In the genomic region with DNA sequence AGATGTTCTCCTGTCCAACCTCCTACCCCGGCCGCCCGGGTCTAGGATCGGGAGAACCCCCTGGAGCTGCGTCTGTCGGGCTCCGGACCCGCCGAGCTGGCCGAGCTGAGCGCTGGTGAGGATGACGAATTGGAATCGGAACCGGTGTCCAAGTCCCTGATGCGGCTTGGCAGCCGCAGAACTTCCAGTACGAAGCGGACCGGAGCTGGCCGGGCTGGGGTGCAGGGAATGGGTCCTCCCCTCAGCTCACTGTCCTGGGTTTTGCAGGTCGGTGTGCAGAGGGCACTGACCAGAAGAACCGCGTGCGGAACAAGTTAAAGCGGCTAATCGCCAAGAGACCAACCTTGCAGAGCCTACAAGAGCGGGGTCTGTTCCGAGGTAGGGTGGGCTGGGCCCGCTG, we compare ENCODE assay signal across 9 mouse cellular contexts. TPM values are rescaled to one million over a fixed set of nuclear protein-coding genes. Genes with fewer than 3 reads are reported as not detected.
DNase-seq lines count a peak whose midpoint lies in the region; ATAC-seq and TF ChIP-seq lines count a peak whose summit lies in the region.
"Had no signal": no experiment of that assay in that cellular context is flagged by ENCODE, and none has a peak within 500 bp of the region (broad histone marks: within the 10 kb centered on the region; RNA-seq: fewer than 3 reads in every experiment).

No protein-coding gene starts in this region.

- no peak for ATAC-seq in lung, embryonic 14.5 days (ENCODE audit: insufficient read depth)
- ATAC-seq in embryonic facial prominence, embryonic 14.5 days (ENCODE audit: low read depth) = no peak
- no peak for ATAC-seq in liver, embryonic 14.5 days (ENCODE audit: insufficient read depth)
- ATAC-seq in erythroid progenitor cell, adult 5-6 weeks (replicated peaks; ENCODE audit: low FRiP score, poor library complexity, severe bottlenecking) = no peak

- intact Hi-C loops in left cerebral cortex, postnatal 25 days (cut with DNase I) = no loop called here

- peak overlapping the region; percentile 73 for H3K4me2 ChIP-seq in lung, embryonic 14.5 days
- peak overlapping the region; percentile 61 for H3K4me2 ChIP-seq in embryonic facial prominence, embryonic 14.5 days (ENCODE audit: low read depth, low read length)
- H3K4me2 ChIP-seq in liver, embryonic 14.5 days (ENCODE audit: low read depth) = peak overlapping the region; percentile 89

- H3K4me3 ChIP-seq in lung, embryonic 14.5 days (ENCODE audit: low read depth, low read length) = peak overlapping the region; percentile 44
- no peak overlapping the region for H3K4me3 ChIP-seq in lung, adult 2 months (replicated peaks; ENCODE audit: extremely low read depth, low read depth, low read length)
- peak overlapping the region; percentile 39 for H3K4me3 ChIP-seq in embryonic facial prominence, embryonic 14.5 days (ENCODE audit: low read depth, low read length)
- H3K4me3 ChIP-seq in hindbrain, embryonic 10.5 days = peak overlapping the region; percentile 52
- H3K4me3 ChIP-seq in liver, embryonic 14.5 days (ENCODE audit: insufficient read depth in 1 of 2, low read depth in 2 of 2, low read length in 2 of 2) = peak overlapping the region; percentile 56 to 65

- H3K27me3 ChIP-seq in lung, embryonic 14.5 days (ENCODE audit: insufficient read depth, low read length) = peaks cover 52% of the 10 kb centered on the region
- peaks cover 58% of the 10 kb centered on the region for H3K27me3 ChIP-seq in embryonic facial prominence, embryonic 14.5 days (replicated peaks; ENCODE audit: control insufficient read depth, insufficient read depth, low read length)
- peaks cover 100% of the 10 kb centered on the region for H3K27me3 ChIP-seq in hindbrain, embryonic 10.5 days (ENCODE audit: insufficient read depth, poor library complexity, severe bottlenecking)
- peaks cover 11% of the 10 kb centered on the region; the same call in 1 of the 2 replicates for H3K27me3 ChIP-seq in liver, embryonic 14.5 days (ENCODE audit: control insufficient read depth, insufficient read depth, low read length)

- WGBS in lung, embryonic 14.5 days = 9% methylated on average over 29 of the region's 29 CpGs
- 30% methylated on average over 29 of the region's 29 CpGs for WGBS in lung, adult 2 months
- 10% methylated on average over 29 of the region's 29 CpGs for WGBS in embryonic facial prominence, embryonic 14.5 days
- 5% methylated on average over 29 of the region's 29 CpGs for WGBS in hindbrain, embryonic 10.5 days
- 21% methylated on average over 29 of the region's 29 CpGs for whole genome bisulfite sequencing in liver, embryonic 14.5 days (ENCODE audit: insufficient replicate concordance)

- no peak for TF ChIP-seq CTCF in lung, embryonic 14.5 days (IDR thresholded peaks at IDR 0.05; ENCODE audit: low read depth)
- no peak for TF ChIP-seq CTCF in lung, adult 2 months (IDR thresholded peaks at IDR 0.05; ENCODE audit: insufficient read depth, low read length)
- TF ChIP-seq CTCF in liver, embryonic 14.5 days (IDR thresholded peaks at IDR 0.05; ENCODE audit: low read depth) = no peak

- peaks cover 5% of the 10 kb centered on the region; the same call in 1 of the 2 replicates for H3K4me1 ChIP-seq in lung, embryonic 14.5 days (ENCODE audit: insufficient read depth)
- H3K4me1 ChIP-seq in lung, adult 2 months (ENCODE audit: control insufficient read depth, insufficient read depth, low read length) = peaks cover 6% of the 10 kb centered on the region
- H3K4me1 ChIP-seq in embryonic facial prominence, embryonic 14.5 days (ENCODE audit: control insufficient read depth, insufficient read depth, low read length) = 0 out of 2 replicates have a peak, but pooled peaks cover 9% of the 10 kb centered on the region
- H3K4me1 ChIP-seq in hindbrain, embryonic 10.5 days (replicated peaks) = peaks cover 20% of the 10 kb centered on the region
- H3K4me1 ChIP-seq in liver, embryonic 14.5 days (replicated peaks; ENCODE audit: control insufficient read depth in 2 of 2, insufficient read depth in 2 of 2, low read length in 1 of 2) = peaks cover 11 to 14% of the 10 kb centered on the region in 2 experiments

- no peak for TF ChIP-seq POLR2A in lung, adult 2 months (IDR thresholded peaks at IDR 0.05; ENCODE audit: borderline replicate concordance, extremely low read depth, low read depth, low read length)

- H3K9ac ChIP-seq in lung, embryonic 14.5 days = peak overlapping the region; percentile 36
- H3K9ac ChIP-seq in embryonic facial prominence, embryonic 14.5 days (ENCODE audit: low read depth, low read length) = peak overlapping the region; percentile 43
- peak overlapping the region; percentile 65 for H3K9ac ChIP-seq in liver, embryonic 14.5 days (replicated peaks)

- H3K36me3 ChIP-seq in lung, embryonic 14.5 days (ENCODE audit: insufficient read depth) = peaks cover 22% of the 10 kb centered on the region; the same call in 1 of the 2 replicates
- peaks cover 12% of the 10 kb centered on the region for H3K36me3 ChIP-seq in embryonic facial prominence, embryonic 14.5 days (ENCODE audit: control insufficient read depth, insufficient read depth, low read length)
- H3K36me3 ChIP-seq in hindbrain, embryonic 10.5 days = peaks cover 20% of the 10 kb centered on the region
- H3K36me3 ChIP-seq in liver, embryonic 14.5 days (replicated peaks; ENCODE audit: control insufficient read depth, insufficient read depth, low read depth) = no peaks in the 10 kb centered on the region

- no peak overlapping the region for H3K27ac ChIP-seq in lung, embryonic 14.5 days (ENCODE audit: low read depth)
- no peak overlapping the region for H3K27ac ChIP-seq in embryonic facial prominence, embryonic 14.5 days (replicated peaks; ENCODE audit: low read depth, low read length)
- H3K27ac ChIP-seq in hindbrain, embryonic 10.5 days = peak overlapping the region; percentile 51; the same call in 1 of the 2 replicates
- no peak overlapping the region for H3K27ac ChIP-seq in liver, embryonic 14.5 days

- no peak for DNase-seq in lung, embryonic 14.5 days
- DNase-seq in lung, adult 2 months = no peak
- no peak for DNase-seq in embryonic facial prominence, embryonic 14.5 days (ENCODE audit: low spot score)
- no peak for DNase-seq in hindbrain, embryonic 10.5 days (ENCODE audit: low spot score)
- DNase-seq in liver, embryonic 14.5 days (ENCODE audit: low read depth in 3 of 3, low spot score in 3 of 3) = no peak
- no peak for DNase-seq in left cerebral cortex, postnatal 25 days (ENCODE audit: low spot score in 2 of 2)
- DNase-seq in right cerebral cortex, postnatal 36 days (ENCODE audit: low spot score in 2 of 2) = no peak

- TF ChIP-seq EP300 in liver, embryonic 14.5 days (IDR thresholded peaks at IDR 0.05; ENCODE audit: low read depth) = no peak

- H3K9me3 ChIP-seq in lung, embryonic 14.5 days (ENCODE audit: low read depth, low read length) = 0 out of 2 replicates have a peak, but pooled peaks cover 5% of the 10 kb centered on the region
- no peaks in the 10 kb centered on the region for H3K9me3 ChIP-seq in embryonic facial prominence, embryonic 14.5 days (ENCODE audit: control insufficient read depth, low read length)
- H3K9me3 ChIP-seq in hindbrain, embryonic 10.5 days = no peaks in the 10 kb centered on the region
- H3K9me3 ChIP-seq in liver, embryonic 14.5 days (ENCODE audit: control insufficient read depth, low read length) = no peaks in the 10 kb centered on the region

RNA-seq across cellular contexts. Expression of a gene that starts 5.1 kb away (rescaled TPM):
- 3.2 and 4.2 TPM in 2 replicates for polyA plus RNA-seq in lung, embryonic 14.5 days (2014; fragmentation: Nextera tagmentation; extraction: Ambion mirVana)
- polyA plus RNA-seq in lung, adult 2 months (2012; rRNA removed) = 18.2 and 19.2 TPM in 2 replicates
- 3.7 and 4.4 TPM in 2 replicates for polyA plus RNA-seq in embryonic facial prominence, embryonic 14.5 days (2014; fragmentation: Nextera tagmentation; extraction: Ambion mirVana)
- 1.8 and 2.5 TPM in 2 replicates for polyA plus RNA-seq in hindbrain, embryonic 10.5 days (2016; fragmentation: Nextera tagmentation; extraction: Ambion mirVana)
- polyA plus RNA-seq in liver, embryonic 14.5 days (2012; rRNA removed) = 7.3 and 8.8 TPM in 2 replicates
- 12.4 and 13.4 TPM in 2 replicates for polyA plus RNA-seq in liver, embryonic 14.5 days (2014; fragmentation: Nextera tagmentation; extraction: Ambion mirVana)
- total RNA-seq in left cerebral cortex, postnatal 25 days (2021) = 1 to 10 TPM in 1 of 2 experiments, under 1 TPM in 1; 0.99 to 1.1 TPM
- 18.0 and 18.9 TPM in 2 replicates for total RNA-seq in erythroid progenitor cell, adult 5-6 weeks (2015; ENCODE audit: low replicate concordance)
- 6.4 and 15.4 TPM in 2 replicates for total RNA-seq in erythroid progenitor cell, adult 5-6 weeks (2017; ENCODE audit: low replicate concordance)

RNA-seq across cellular contexts. Expression of a gene that starts 14.9 kb away (rescaled TPM):
- 14.7 and 16.9 TPM in 2 replicates for polyA plus RNA-seq in lung, embryonic 14.5 days (2014; fragmentation: Nextera tagmentation; extraction: Ambion mirVana)
- 11.1 and 11.2 TPM in 2 replicates for polyA plus RNA-seq in lung, adult 2 months (2012; rRNA removed)
- polyA plus RNA-seq in embryonic facial prominence, embryonic 14.5 days (2014; fragmentation: Nextera tagmentation; extraction: Ambion mirVana) = 10.2 and 11.7 TPM in 2 replicates
- 7.1 and 7.3 TPM in 2 replicates for polyA plus RNA-seq in hindbrain, embryonic 10.5 days (2016; fragmentation: Nextera tagmentation; extraction: Ambion mirVana)
- 1.1 and 1.4 TPM in 2 replicates for polyA plus RNA-seq in liver, embryonic 14.5 days (2012; rRNA removed)
- 0.15 and 0.27 TPM in 2 replicates for polyA plus RNA-seq in liver, embryonic 14.5 days (2014; fragmentation: Nextera tagmentation; extraction: Ambion mirVana)
- 1 to 10 TPM; 2.2 to 2.3 TPM for total RNA-seq in left cerebral cortex, postnatal 25 days (2021)
- not detected in 2 replicates for total RNA-seq in erythroid progenitor cell, adult 5-6 weeks (2015; ENCODE audit: low replicate concordance)
- not detected in 2 replicates for total RNA-seq in erythroid progenitor cell, adult 5-6 weeks (2017; ENCODE audit: low replicate concordance)
- total RNA-seq: hematopoietic stem cell, adult 5-6 weeks had no signal

RNA-seq across cellular contexts. Expression of a gene that starts 15.2 kb away (rescaled TPM):
- 128 and 132 TPM in 2 replicates for polyA plus RNA-seq in lung, embryonic 14.5 days (2014; fragmentation: Nextera tagmentation; extraction: Ambion mirVana)
- polyA plus RNA-seq in lung, adult 2 months (2012; rRNA removed) = 35.4 and 36.9 TPM in 2 replicates
- polyA plus RNA-seq in embryonic facial prominence, embryonic 14.5 days (2014; fragmentation: Nextera tagmentation; extraction: Ambion mirVana) = 106 and 108 TPM in 2 replicates
- 171 and 174 TPM in 2 replicates for polyA plus RNA-seq in hindbrain, embryonic 10.5 days (2016; fragmentation: Nextera tagmentation; extraction: Ambion mirVana)
- polyA plus RNA-seq in liver, embryonic 14.5 days (2012; rRNA removed) = 53.6 and 63.4 TPM in 2 replicates
- 101 and 115 TPM in 2 replicates for polyA plus RNA-seq in liver, embryonic 14.5 days (2014; fragmentation: Nextera tagmentation; extraction: Ambion mirVana)
- total RNA-seq in left cerebral cortex, postnatal 25 days (2021) = 10 to 100 TPM; 56.0 to 57.1 TPM
- 68.5 and 80.9 TPM in 2 replicates for total RNA-seq in erythroid progenitor cell, adult 5-6 weeks (2015; ENCODE audit: low replicate concordance)
- total RNA-seq in erythroid progenitor cell, adult 5-6 weeks (2017; ENCODE audit: low replicate concordance) = 86.0 and 98.9 TPM in 2 replicates

RNA-seq across cellular contexts. Expression of a gene that starts 27.4 kb away (rescaled TPM):
- 0.04 TPM in 1 of 2 replicates, not detected in the other for polyA plus RNA-seq in lung, embryonic 14.5 days (2014; fragmentation: Nextera tagmentation; extraction: Ambion mirVana)
- polyA plus RNA-seq in lung, adult 2 months (2012; rRNA removed) = 0.02 TPM in 1 of 2 replicates, not detected in the other
- not detected in 2 replicates for polyA plus RNA-seq in embryonic facial prominence, embryonic 14.5 days (2014; fragmentation: Nextera tagmentation; extraction: Ambion mirVana)
- not detected in 2 replicates for polyA plus RNA-seq in hindbrain, embryonic 10.5 days (2016; fragmentation: Nextera tagmentation; extraction: Ambion mirVana)
- 0.59 and 0.61 TPM in 2 replicates for polyA plus RNA-seq in liver, embryonic 14.5 days (2012; rRNA removed)
- polyA plus RNA-seq in liver, embryonic 14.5 days (2014; fragmentation: Nextera tagmentation; extraction: Ambion mirVana) = 0.28 and 0.38 TPM in 2 replicates
- under 1 TPM; 0.11 to 0.18 TPM for total RNA-seq in left cerebral cortex, postnatal 25 days (2021)
- total RNA-seq in erythroid progenitor cell, adult 5-6 weeks (2015; ENCODE audit: low replicate concordance) = not detected in 2 replicates
- not detected in 2 replicates for total RNA-seq in erythroid progenitor cell, adult 5-6 weeks (2017; ENCODE audit: low replicate concordance)
- total RNA-seq: hematopoietic stem cell, adult 5-6 weeks had no signal

RNA-seq across cellular contexts. Expression of a gene that starts 38.0 kb away (rescaled TPM):
- polyA plus RNA-seq in lung, embryonic 14.5 days (2014; fragmentation: Nextera tagmentation; extraction: Ambion mirVana) = 19.1 and 19.4 TPM in 2 replicates
- polyA plus RNA-seq in lung, adult 2 months (2012; rRNA removed) = 52.2 and 57.6 TPM in 2 replicates
- polyA plus RNA-seq in embryonic facial prominence, embryonic 14.5 days (2014; fragmentation: Nextera tagmentation; extraction: Ambion mirVana) = 15.8 and 17.6 TPM in 2 replicates
- polyA plus RNA-seq in hindbrain, embryonic 10.5 days (2016; fragmentation: Nextera tagmentation; extraction: Ambion mirVana) = 12.8 and 16.3 TPM in 2 replicates
- polyA plus RNA-seq in liver, embryonic 14.5 days (2012; rRNA removed) = 9.7 and 11.0 TPM in 2 replicates
- 5.6 and 6.2 TPM in 2 replicates for polyA plus RNA-seq in liver, embryonic 14.5 days (2014; fragmentation: Nextera tagmentation; extraction: Ambion mirVana)
- 10 to 100 TPM; 32.2 to 38.9 TPM for total RNA-seq in left cerebral cortex, postnatal 25 days (2021)
- 55.8 and 69.6 TPM in 2 replicates for total RNA-seq in erythroid progenitor cell, adult 5-6 weeks (2015; ENCODE audit: low replicate concordance)
- 10.7 and 15.0 TPM in 2 replicates for total RNA-seq in erythroid progenitor cell, adult 5-6 weeks (2017; ENCODE audit: low replicate concordance)
